Mouse (Mus musculus): ENCODE data around the gene Taf8. TPM values are rescaled to one million over a fixed set of nuclear protein-coding genes. Genes with fewer than 3 reads are reported as not detected.
A peak's percentile ranks its signal among the peaks of the same experiment; 100 is the strongest.

The Taf8 gene
- polyA plus RNA-seq, 1 experiment from 2014 or later: 8.1 TPM

- TF ChIP-seq CTCF (IDR thresholded peaks at IDR 0.05; ENCODE audit: low read depth) (no peak), EP300 (IDR thresholded peaks at IDR 0.05; ENCODE audit: low read depth) (peak; percentile 77)
- 13% methylated on average over 18 of the region's 18 CpGs for WGBS (ENCODE audit: insufficient replicate concordance)
- H3K27ac ChIP-seq (ENCODE audit: low read depth): peak overlapping the region; percentile 99
- peaks cover 70% of the 10 kb centered on the region for H3K4me1 ChIP-seq (ENCODE audit: insufficient read depth)
- no peaks in the 10 kb centered on the region for H3K9me3 ChIP-seq (ENCODE audit: low read length)
- H3K4me3 ChIP-seq (ENCODE audit: low read depth, low read length): peak overlapping the region; percentile 9; the same call in 1 of the 2 replicates
- peak; percentile 70 for DNase-seq
- peak; percentile 63 for ATAC-seq
- peak overlapping the region; percentile 84 for H3K9ac ChIP-seq (replicated peaks)
- H3K4me2 ChIP-seq (ENCODE audit: low read depth, low read length): peak overlapping the region; percentile 79
- 0 out of 2 replicates have a peak, but pooled peaks cover 3% of the 10 kb centered on the region for H3K36me3 ChIP-seq (replicated peaks; ENCODE audit: insufficient read depth, low read length)
- H3K27me3 ChIP-seq (ENCODE audit: insufficient read depth, low read length): no peaks in the 10 kb centered on the region
These were observed 21.2 kb upstream of the Taf8 start for GRCm38 (mm10) chr17:47523211-47523682.

GRCm38 (mm10) chr17:47522536-47522935 is 20.4 kb upstream of the Taf8 start:
- ATAC-seq (no peak), DNase-seq (no peak)
- H3K36me3 ChIP-seq (replicated peaks; ENCODE audit: insufficient read depth, low read length): 0 out of 2 replicates have a peak, but pooled peaks cover 3% of the 10 kb centered on the region
- H3K4me1 ChIP-seq (ENCODE audit: insufficient read depth): peaks cover 70% of the 10 kb centered on the region
- H3K9me3 ChIP-seq (ENCODE audit: low read length): no peaks in the 10 kb centered on the region
- H3K27ac ChIP-seq (ENCODE audit: low read depth): peak overlapping the region; percentile 99
- H3K9ac ChIP-seq (replicated peaks): peak overlapping the region; percentile 84
- no peak overlapping the region for H3K4me3 ChIP-seq (ENCODE audit: low read depth, low read length)
- no peak for TF ChIP-seq EP300 (IDR thresholded peaks at IDR 0.05; ENCODE audit: low read depth)
- TF ChIP-seq CTCF (IDR thresholded peaks at IDR 0.05; ENCODE audit: low read depth): no peak
- 35% methylated on average over 4 of the region's 4 CpGs for WGBS (ENCODE audit: insufficient replicate concordance)
- H3K27me3 ChIP-seq (ENCODE audit: insufficient read depth, low read length): no peaks in the 10 kb centered on the region
- H3K4me2 ChIP-seq (ENCODE audit: low read depth, low read length): peak overlapping the region; percentile 79

- Histone ChIP-seq H3K9ac (replicated peaks) (peak overlapping the region; percentile 84), H3K4me1 (ENCODE audit: insufficient read depth) (peaks cover 68% of the 10 kb centered on the region), H3K4me2 (ENCODE audit: low read depth, low read length) (peak overlapping the region; percentile 79), H3K36me3 (replicated peaks; ENCODE audit: insufficient read depth, low read length) (peaks cover 3% of the 10 kb centered on the region; the same call in 1 of the 2 replicates), H3K27ac (ENCODE audit: low read depth) (peak overlapping the region; percentile 99), H3K27me3 (ENCODE audit: insufficient read depth, low read length) (no peaks in the 10 kb centered on the region), H3K9me3 (ENCODE audit: low read length) (no peaks in the 10 kb centered on the region), H3K4me3 (ENCODE audit: low read depth, low read length) (peak overlapping the region; percentile 35)
- ATAC-seq: peak; percentile 86
- DNase-seq: peak; percentile 85
- 5% methylated on average over 17 of the region's 17 CpGs for WGBS (ENCODE audit: insufficient replicate concordance)
- TF ChIP-seq CTCF (IDR thresholded peaks at IDR 0.05; ENCODE audit: low read depth) (no peak), EP300 (IDR thresholded peaks at IDR 0.05; ENCODE audit: low read depth) (peak; percentile 86)
These were observed 19.6 kb upstream of the Taf8 start for GRCm38 (mm10) chr17:47521551-47522258.

GRCm38 (mm10) chr17:47518205-47518604 is 16.1 kb upstream of the Taf8 start:
- DNase-seq: no peak

GRCm38 (mm10) chr17:47516232-47516631 is 14.1 kb upstream of the Taf8 start:
- TF ChIP-seq EP300 (IDR thresholded peaks at IDR 0.05; ENCODE audit: low read depth) (no peak), CTCF (IDR thresholded peaks at IDR 0.05; ENCODE audit: low read depth) (peak; percentile 59)
- Histone ChIP-seq H3K4me2 (ENCODE audit: low read depth, low read length) (no peak overlapping the region), H3K9me3 (ENCODE audit: low read length) (no peaks in the 10 kb centered on the region), H3K4me1 (ENCODE audit: insufficient read depth) (peaks cover 57% of the 10 kb centered on the region), H3K27ac (ENCODE audit: low read depth) (no peak overlapping the region), H3K9ac (replicated peaks) (no peak overlapping the region), H3K4me3 (ENCODE audit: low read depth, low read length) (no peak overlapping the region), H3K36me3 (replicated peaks; ENCODE audit: insufficient read depth, low read length) (peaks cover 13% of the 10 kb centered on the region; the same call in 1 of the 2 replicates), H3K27me3 (ENCODE audit: insufficient read depth, low read length) (no peaks in the 10 kb centered on the region)
- DNase-seq (no peak), ATAC-seq (no peak)
- whole genome bisulfite sequencing (ENCODE audit: insufficient replicate concordance): 92% methylated on average over 3 of the region's 3 CpGs

More at GRCm38 (mm10) chr17:47518205-47518604, 16.1 kb upstream of the Taf8 start:
- Histone ChIP-seq H3K9me3 (ENCODE audit: low read length) (no peaks in the 10 kb centered on the region), H3K9ac (replicated peaks) (no peak overlapping the region), H3K4me3 (ENCODE audit: low read depth, low read length) (no peak overlapping the region), H3K36me3 (replicated peaks; ENCODE audit: insufficient read depth, low read length) (peaks cover 13% of the 10 kb centered on the region; the same call in 1 of the 2 replicates), H3K27ac (ENCODE audit: low read depth) (peak overlapping the region; percentile 63), H3K4me1 (ENCODE audit: insufficient read depth) (peaks cover 62% of the 10 kb centered on the region), H3K27me3 (ENCODE audit: insufficient read depth, low read length) (no peaks in the 10 kb centered on the region), H3K4me2 (ENCODE audit: low read depth, low read length) (no peak overlapping the region)
- WGBS (ENCODE audit: insufficient replicate concordance): 54% methylated on average over 8 of the region's 8 CpGs
- TF ChIP-seq EP300 (IDR thresholded peaks at IDR 0.05; ENCODE audit: low read depth): no peak
- TF ChIP-seq CTCF (IDR thresholded peaks at IDR 0.05; ENCODE audit: low read depth): no peak
- ATAC-seq: no peak

- Histone ChIP-seq H3K36me3 (replicated peaks; ENCODE audit: insufficient read depth, low read length) (peaks cover 13% of the 10 kb centered on the region; the same call in 1 of the 2 replicates), H3K4me1 (ENCODE audit: insufficient read depth) (peaks cover 54% of the 10 kb centered on the region), H3K4me3 (ENCODE audit: low read depth, low read length) (no peak overlapping the region), H3K27me3 (ENCODE audit: insufficient read depth, low read length) (no peaks in the 10 kb centered on the region), H3K9me3 (ENCODE audit: low read length) (no peaks in the 10 kb centered on the region), H3K4me2 (ENCODE audit: low read depth, low read length) (no peak overlapping the region), H3K27ac (ENCODE audit: low read depth) (0 out of 2 replicates have a peak overlapping the region, but pooled peaks have one; percentile 37), H3K9ac (replicated peaks) (no peak overlapping the region)
- ATAC-seq (no peak), DNase-seq (no peak)
- WGBS (ENCODE audit: insufficient replicate concordance): 60% methylated on average over 7 of the region's 7 CpGs
- TF ChIP-seq CTCF (IDR thresholded peaks at IDR 0.05; ENCODE audit: low read depth) (no peak), EP300 (IDR thresholded peaks at IDR 0.05; ENCODE audit: low read depth) (no peak)
These were observed 13.2 kb upstream of the Taf8 start for GRCm38 (mm10) chr17:47515180-47515844.

Data from liver, postnatal 0 days (tissue).